Mouse (Mus musculus): ENCODE measurements at regions not wholly inside any gene's neighbourhood (a gene's known extent, or its start where the extent isn't known, plus 50 kb on each side); places are given as distances from the start of the nearest gene placed in this dataset.

- Histone ChIP-seq H3K36me3 (ENCODE audit: control insufficient read depth, insufficient read depth, low read length) (no peaks in the 10 kb centered on the region), H3K27ac (no peak overlapping the region), H3K4me3 (no peak overlapping the region), H3K27me3 (ENCODE audit: control insufficient read depth, insufficient read depth, low read length) (no peaks in the 10 kb centered on the region), H3K79me2 (replicated peaks; ENCODE audit: control insufficient read depth, insufficient read depth, low read length) (no peaks in the 10 kb centered on the region), H3K4me1 (ENCODE audit: control insufficient read depth, insufficient read depth, low read length) (no peaks in the 10 kb centered on the region), H3K9ac (ENCODE audit: low read depth, low read length) (no peak overlapping the region)
- WGBS: 57% methylated on average over 4 of the region's 4 CpGs
- intact Hi-C loops (cut with DNase I): no loop called here
- no peak for DNase-seq
- TF ChIP-seq CTCF (IDR thresholded peaks at IDR 0.05) (no peak), EP300 (IDR thresholded peaks at IDR 0.05; ENCODE audit: insufficient read depth, low read depth, low read length) (no peak), POLR2A (IDR thresholded peaks at IDR 0.05; ENCODE audit: insufficient read depth, low read depth, low read length) (no peak)
Measured at GRCm38 (mm10) chr3:156267727-156268126, 293.9 kb upstream of the Negr1 start.

GRCm38 (mm10) chr3:156299984-156300770, 261.4 kb upstream of the Negr1 start:
- Histone ChIP-seq H3K4me3 (no peak overlapping the region), H3K27ac (no peak overlapping the region), H3K9ac (ENCODE audit: low read depth, low read length) (no peak overlapping the region), H3K27me3 (ENCODE audit: control insufficient read depth, insufficient read depth, low read length) (no peaks in the 10 kb centered on the region), H3K4me1 (ENCODE audit: control insufficient read depth, insufficient read depth, low read length) (no peaks in the 10 kb centered on the region), H3K79me2 (replicated peaks; ENCODE audit: control insufficient read depth, insufficient read depth, low read length) (no peaks in the 10 kb centered on the region), H3K36me3 (ENCODE audit: control insufficient read depth, insufficient read depth, low read length) (no peaks in the 10 kb centered on the region)
- TF ChIP-seq POLR2A (IDR thresholded peaks at IDR 0.05; ENCODE audit: insufficient read depth, low read depth, low read length) (no peak), CTCF (IDR thresholded peaks at IDR 0.05) (no peak), EP300 (IDR thresholded peaks at IDR 0.05; ENCODE audit: insufficient read depth, low read depth, low read length) (no peak)
- 45% methylated on average over 3 of the region's 3 CpGs for WGBS
- DNase-seq: no peak
- intact Hi-C loops (cut with DNase I): no loop called here

GRCm38 (mm10) chr3:156301302-156301701, 260.3 kb upstream of the Negr1 start:
- WGBS: 83% methylated on average over 1 of the region's 1 CpGs
- TF ChIP-seq EP300 (IDR thresholded peaks at IDR 0.05; ENCODE audit: insufficient read depth, low read depth, low read length): no peak
- TF ChIP-seq POLR2A (IDR thresholded peaks at IDR 0.05; ENCODE audit: insufficient read depth, low read depth, low read length): no peak
- no peak for TF ChIP-seq CTCF (IDR thresholded peaks at IDR 0.05)
- Histone ChIP-seq H3K27ac (no peak overlapping the region), H3K4me1 (ENCODE audit: control insufficient read depth, insufficient read depth, low read length) (no peaks in the 10 kb centered on the region), H3K79me2 (replicated peaks; ENCODE audit: control insufficient read depth, insufficient read depth, low read length) (no peaks in the 10 kb centered on the region), H3K9ac (ENCODE audit: low read depth, low read length) (no peak overlapping the region), H3K4me3 (no peak overlapping the region), H3K27me3 (ENCODE audit: control insufficient read depth, insufficient read depth, low read length) (no peaks in the 10 kb centered on the region), H3K36me3 (ENCODE audit: control insufficient read depth, insufficient read depth, low read length) (no peaks in the 10 kb centered on the region)
- intact Hi-C loops (cut with DNase I): no loop called here
- DNase-seq: no peak

DNA sequence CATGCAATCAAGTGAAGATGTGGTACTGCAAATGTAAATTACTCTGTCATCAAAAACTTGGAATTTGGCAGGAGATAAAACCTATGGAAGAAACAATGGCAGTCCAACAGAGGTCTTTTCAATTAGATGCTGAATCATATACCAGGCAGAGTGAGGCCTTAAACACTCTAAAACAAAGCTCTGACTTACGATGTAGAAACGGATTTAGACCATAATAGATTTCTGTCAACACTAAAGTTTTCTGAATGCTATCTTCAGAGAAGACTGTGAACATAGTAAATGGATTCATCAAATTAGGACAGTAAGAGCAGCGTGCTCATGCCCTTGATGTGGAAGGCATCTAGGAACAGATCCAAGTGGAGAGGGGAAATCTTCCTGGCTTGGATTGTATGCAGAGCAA, 259.8 kb upstream of the Negr1 start:
- intact Hi-C loops (cut with DNase I): no loop called here
- DNase-seq: no peak
- Histone ChIP-seq H3K36me3 (ENCODE audit: control insufficient read depth, insufficient read depth, low read length) (no peaks in the 10 kb centered on the region), H3K9ac (ENCODE audit: low read depth, low read length) (no peak overlapping the region), H3K4me1 (ENCODE audit: control insufficient read depth, insufficient read depth, low read length) (no peaks in the 10 kb centered on the region), H3K27ac (no peak overlapping the region), H3K27me3 (ENCODE audit: control insufficient read depth, insufficient read depth, low read length) (no peaks in the 10 kb centered on the region), H3K4me3 (no peak overlapping the region), H3K79me2 (replicated peaks; ENCODE audit: control insufficient read depth, insufficient read depth, low read length) (no peaks in the 10 kb centered on the region)
- no peak for TF ChIP-seq EP300 (IDR thresholded peaks at IDR 0.05; ENCODE audit: insufficient read depth, low read depth, low read length)
- no peak for TF ChIP-seq CTCF (IDR thresholded peaks at IDR 0.05)
- no peak for TF ChIP-seq POLR2A (IDR thresholded peaks at IDR 0.05; ENCODE audit: insufficient read depth, low read depth, low read length)
- 69% methylated on average over 3 of the region's 3 CpGs for WGBS

DNA sequence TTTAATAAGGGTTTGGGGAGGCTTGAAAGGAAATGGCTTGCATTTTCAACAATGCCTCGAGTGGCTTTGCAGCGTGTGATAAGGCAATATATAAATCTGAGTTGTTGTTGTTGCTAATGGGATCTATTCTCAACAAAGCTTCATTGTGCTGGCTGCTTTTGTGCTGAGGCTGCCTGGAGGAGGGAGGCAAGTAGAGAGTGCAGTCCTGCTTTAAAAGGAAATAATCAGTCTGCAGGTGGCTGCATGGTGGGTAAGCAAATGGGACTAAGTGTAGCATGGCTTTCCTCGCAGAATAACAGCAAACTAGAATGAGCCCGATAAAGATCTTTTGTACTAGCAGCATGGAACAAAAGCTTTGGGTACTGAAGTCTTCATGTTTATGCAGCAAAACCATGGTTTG, 257.4 kb upstream of the Negr1 start:
- Histone ChIP-seq H3K4me1 (ENCODE audit: control insufficient read depth, insufficient read depth, low read length) (no peaks in the 10 kb centered on the region), H3K79me2 (replicated peaks; ENCODE audit: control insufficient read depth, insufficient read depth, low read length) (no peaks in the 10 kb centered on the region), H3K4me3 (no peak overlapping the region), H3K9ac (ENCODE audit: low read depth, low read length) (no peak overlapping the region), H3K27me3 (ENCODE audit: control insufficient read depth, insufficient read depth, low read length) (no peaks in the 10 kb centered on the region), H3K27ac (no peak overlapping the region), H3K36me3 (ENCODE audit: control insufficient read depth, insufficient read depth, low read length) (no peaks in the 10 kb centered on the region)
- intact Hi-C loops (cut with DNase I): no loop called here
- DNase-seq: no peak
- WGBS: 49% methylated on average over 4 of the region's 4 CpGs
- no peak for TF ChIP-seq CTCF (IDR thresholded peaks at IDR 0.05)
- no peak for TF ChIP-seq POLR2A (IDR thresholded peaks at IDR 0.05; ENCODE audit: insufficient read depth, low read depth, low read length)
- no peak for TF ChIP-seq EP300 (IDR thresholded peaks at IDR 0.05; ENCODE audit: insufficient read depth, low read depth, low read length)

DNA sequence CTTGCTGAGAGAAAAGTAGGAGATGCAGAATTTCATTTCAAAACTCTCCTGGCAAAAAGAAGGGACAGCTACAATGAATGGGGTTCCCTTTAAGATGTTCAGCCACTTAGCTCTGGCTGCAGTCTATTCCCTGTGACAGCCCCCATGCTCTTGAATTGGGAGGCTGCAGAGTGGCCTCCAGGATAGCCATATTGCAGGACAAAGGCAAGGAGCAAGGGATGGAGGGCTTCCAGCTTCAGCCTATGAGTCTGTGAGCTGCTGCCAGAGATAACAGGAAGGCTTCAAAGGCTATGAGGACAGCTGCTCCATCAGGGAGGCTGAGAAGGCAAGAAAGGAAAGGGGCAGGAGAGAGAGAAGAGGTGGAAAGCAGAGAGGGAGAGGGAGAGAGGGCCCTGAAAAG, 256.5 kb upstream of the Negr1 start:
- no peak overlapping the region for H3K27ac ChIP-seq
- intact Hi-C loops (cut with DNase I): no loop called here
- no peaks in the 10 kb centered on the region for H3K79me2 ChIP-seq (replicated peaks; ENCODE audit: control insufficient read depth, insufficient read depth, low read length)
- H3K36me3 ChIP-seq (ENCODE audit: control insufficient read depth, insufficient read depth, low read length): no peaks in the 10 kb centered on the region
- H3K4me1 ChIP-seq (ENCODE audit: control insufficient read depth, insufficient read depth, low read length): no peaks in the 10 kb centered on the region
- TF ChIP-seq POLR2A (IDR thresholded peaks at IDR 0.05; ENCODE audit: insufficient read depth, low read depth, low read length) (no peak), CTCF (IDR thresholded peaks at IDR 0.05) (no peak), EP300 (IDR thresholded peaks at IDR 0.05; ENCODE audit: insufficient read depth, low read depth, low read length) (no peak)
- H3K9ac ChIP-seq (ENCODE audit: low read depth, low read length): no peak overlapping the region
- H3K4me3 ChIP-seq: no peak overlapping the region
- H3K27me3 ChIP-seq (ENCODE audit: control insufficient read depth, insufficient read depth, low read length): no peaks in the 10 kb centered on the region
- DNase-seq: no peak

Measured in heart, adult 2 months (tissue).